Mouse (Mus musculus) midbrain, embryonic 14.5 days (tissue): ENCODE measurements around the gene Elovl4. TPM values are rescaled to one million over a fixed set of nuclear protein-coding genes. Genes with fewer than 3 reads are reported as not detected.

Experiments
- ATAC-seq: fragments of 200-750 bp; cut with Nextera tagmentation; 2 replicates; pipeline ENCODE4 v1.8.0; 2017; ENCODE audit warnings: moderate number of reproducible peaks, moderate library complexity; ENCODE audit not compliant: low FRiP score, low TSS enrichment
- DNase-seq: peaks from one replicate; pipeline ENCODE4 v3.0.0-alpha.2; 2015
- H3K27ac ChIP-seq: fragments of 300-500 bp; sonication (generic); replicated peaks from 2 replicates; pipeline ENCODE4 v1.5.1; 2014; ENCODE audit warnings: mild to moderate bottlenecking, low read depth, low read length, moderate library complexity
- H3K27me3 ChIP-seq: fragments of 300-500 bp; sonication (generic); 2 replicates; pipeline ENCODE4 v1.6.1; 2014; ENCODE audit warnings: low read length, control low read depth, mixed read lengths; ENCODE audit not compliant: control insufficient read depth, insufficient read depth
- H3K36me3 ChIP-seq: fragments of 300-500 bp; sonication (generic); 2 replicates; pipeline ENCODE4 v1.6.1; 2014; ENCODE audit warnings: low read length, control low read depth; ENCODE audit not compliant: control insufficient read depth, insufficient read depth
- H3K4me1 ChIP-seq: fragments of 300-500 bp; sonication (generic); 2 replicates; pipeline ENCODE4 v1.6.1; 2014; ENCODE audit warnings: mild to moderate bottlenecking, antibody characterized with exemption, low read length, control low read depth; ENCODE audit not compliant: control insufficient read depth, insufficient read depth
- H3K4me2 ChIP-seq: fragments of 300-500 bp; sonication (generic); 2 replicates; pipeline ENCODE4 v1.6.1; 2014; ENCODE audit warnings: mild to moderate bottlenecking, low read length, moderate library complexity
- H3K4me3 ChIP-seq: fragments of 300-500 bp; sonication (generic); replicated peaks from 2 replicates; pipeline ENCODE4 v1.5.1; 2014; ENCODE audit warnings: low read depth, low read length
- H3K9ac ChIP-seq: fragments of 300-500 bp; sonication (generic); replicated peaks from 2 replicates; pipeline ENCODE4 v1.6.1; 2014; ENCODE audit warnings: mild to moderate bottlenecking, low read length, moderate library complexity
- H3K9me3 ChIP-seq: fragments of 300-500 bp; sonication (generic); 2 replicates; pipeline ENCODE4 v1.6.1; 2016; ENCODE audit warnings: low read length, control low read depth, mixed read lengths; ENCODE audit not compliant: control insufficient read depth
- WGBS: fragments of 180-500 bp; shearing (Covaris S2); extraction: QIAGEN DNeasy Blood & Tissue Kit; methylation state at CpG from one replicate; pipeline ENCODE4 v1.1.7; 2014; 5-methylcytosine and 5-hydroxymethylcytosine counted together
- polyA plus RNA-seq: library from polyadenylated mRNA; unstranded; fragments of >200 nt; fragmentation: Nextera tagmentation; extraction: Ambion mirVana; gene quantifications from 2 replicates; pipeline ENCODE4 v1.2.1, GENCODE M21; 2014

The Elovl4 gene
- polyA plus RNA-seq, 1 experiment from 2014 or later, result 93.5 TPM

DNA sequence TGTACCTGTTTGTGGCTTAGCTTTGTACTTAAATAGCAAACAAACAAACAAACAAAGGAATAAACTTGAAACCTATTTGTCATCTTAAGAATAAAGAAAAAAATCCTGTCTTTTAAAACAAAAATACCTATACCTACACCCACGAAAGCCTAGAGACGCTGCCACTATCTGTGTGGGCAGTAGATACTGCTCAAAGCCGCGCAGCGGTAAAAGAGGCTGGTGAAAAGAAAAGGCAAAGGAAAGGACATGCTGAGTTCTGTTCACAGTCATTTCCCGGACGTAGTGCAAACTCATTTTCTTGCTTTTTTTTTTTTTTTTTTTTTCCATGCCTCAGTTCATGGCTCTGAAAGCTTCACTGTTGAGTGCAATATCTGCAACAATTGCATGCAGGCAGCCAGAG is 13.1 kb upstream of the Elovl4 start:
- 68% methylated on average over 7 of the region's 7 CpGs for WGBS
- H3K4me3 ChIP-seq, result no peak overlapping the region
- no peaks in the 10 kb centered on the region for H3K4me1 ChIP-seq
- H3K36me3 ChIP-seq, result no peaks in the 10 kb centered on the region
- no peak overlapping the region for H3K9ac ChIP-seq
- no peaks in the 10 kb centered on the region for H3K9me3 ChIP-seq
- ATAC-seq (no peak), DNase-seq (no peak)
- no peak overlapping the region for H3K27ac ChIP-seq
- H3K27me3 ChIP-seq, result no peaks in the 10 kb centered on the region
- H3K4me2 ChIP-seq, result no peak overlapping the region

DNA sequence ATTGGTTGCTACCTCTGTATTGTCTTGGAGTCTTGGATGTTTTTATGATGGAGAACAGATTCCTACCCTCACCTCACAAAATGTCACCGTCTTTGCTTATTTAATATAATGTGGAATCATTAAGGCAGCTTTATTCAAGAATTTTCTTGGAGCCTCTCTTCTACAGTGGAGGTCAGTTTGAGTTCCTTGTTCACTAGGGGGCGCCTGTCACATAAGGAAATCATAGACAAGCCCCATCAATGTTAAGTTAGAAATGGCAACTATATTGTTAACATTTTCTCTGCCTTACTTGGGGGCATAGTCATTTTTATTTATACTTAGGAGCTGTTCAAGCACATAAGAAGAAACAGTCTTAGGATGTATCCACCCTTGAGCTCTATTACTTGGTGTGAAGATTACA is 1.5 kb upstream of the Elovl4 start:
- Histone ChIP-seq H3K27ac (no peak overlapping the region), H3K9ac (no peak overlapping the region), H3K4me1 (peaks cover 24% of the 10 kb centered on the region), H3K4me2 (no peak overlapping the region), H3K4me3 (no peak overlapping the region), H3K36me3 (no peaks in the 10 kb centered on the region), H3K9me3 (no peaks in the 10 kb centered on the region), H3K27me3 (no peaks in the 10 kb centered on the region)
- DNase-seq (peak; percentile 84), ATAC-seq (no peak)
- WGBS, result 6% methylated on average over 2 of the region's 2 CpGs

DNA sequence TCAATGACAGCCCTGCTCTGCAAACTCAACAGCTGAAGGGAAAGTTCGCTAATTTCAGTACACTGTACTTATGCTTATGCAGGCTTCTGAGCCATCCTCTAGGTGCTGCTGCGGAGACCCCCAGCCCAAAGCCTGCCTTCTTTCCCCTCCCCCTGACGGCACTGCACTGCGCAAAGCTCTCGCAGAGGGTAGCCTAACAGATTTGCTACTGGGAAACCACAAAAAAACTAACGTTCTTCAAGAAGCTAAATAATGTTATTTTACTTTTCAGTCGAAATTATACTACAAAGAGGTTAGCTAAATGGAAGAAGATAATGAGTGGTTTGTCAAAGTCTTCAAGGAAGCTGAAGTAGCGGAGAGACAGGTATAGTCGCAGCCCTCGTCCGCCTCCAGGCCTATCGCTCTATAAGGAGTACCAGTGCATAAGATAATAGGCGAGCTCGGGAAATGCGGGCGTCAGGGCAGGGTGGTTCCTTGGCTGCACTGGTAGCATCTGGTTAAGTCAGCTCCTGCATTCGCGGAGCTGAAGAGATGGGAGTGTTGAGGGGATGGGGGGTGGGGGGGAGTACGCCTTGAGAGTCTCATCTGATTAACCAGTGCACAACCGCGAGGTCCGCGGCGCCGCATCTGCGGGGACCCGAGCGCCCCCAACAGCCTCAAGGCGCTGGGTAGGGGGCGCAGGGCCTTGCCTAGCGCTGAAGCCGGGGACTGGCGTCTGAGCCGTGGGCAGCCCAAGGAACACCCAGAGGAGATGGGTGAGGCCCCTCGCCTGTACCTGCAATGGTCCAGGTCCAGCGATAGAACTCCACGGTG is 707 bp downstream of the Elovl4 start:
- peak; percentile 87 for DNase-seq
- peaks cover 28% of the 10 kb centered on the region for H3K4me1 ChIP-seq
- no peaks in the 10 kb centered on the region for H3K27me3 ChIP-seq
- H3K27ac ChIP-seq, result peak overlapping the region; percentile 97
- peak overlapping the region; percentile 89 for H3K9ac ChIP-seq
- H3K4me3 ChIP-seq, result peak overlapping the region; percentile 90
- H3K9me3 ChIP-seq, result no peaks in the 10 kb centered on the region
- WGBS, result 1% methylated on average over 37 of the region's 37 CpGs
- peak; percentile 83 for ATAC-seq
- peak overlapping the region; percentile 66 for H3K4me2 ChIP-seq
- no peaks in the 10 kb centered on the region for H3K36me3 ChIP-seq

DNA sequence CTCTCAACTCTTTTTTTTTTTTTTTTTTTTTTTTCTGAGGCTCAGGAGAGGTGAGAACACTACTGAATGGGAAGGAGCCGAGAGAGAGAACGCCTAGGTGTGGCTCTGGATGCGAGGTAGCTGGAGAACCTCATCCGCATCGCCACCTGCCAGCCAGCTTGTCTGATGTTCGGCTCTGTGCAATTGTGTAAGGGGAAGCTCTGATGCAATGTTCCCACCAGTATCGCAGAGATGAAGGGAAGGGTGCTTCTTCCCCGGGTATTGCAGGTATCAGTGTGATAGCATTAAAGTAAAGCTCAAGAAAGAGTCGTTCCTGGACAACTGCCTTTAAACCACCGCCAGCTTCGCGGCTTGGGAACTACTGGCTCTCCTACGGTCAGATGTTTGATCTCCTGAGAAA is 1.7 kb downstream of the Elovl4 start:
- no peaks in the 10 kb centered on the region for H3K36me3 ChIP-seq
- 59% methylated on average over 13 of the region's 13 CpGs for WGBS
- H3K9ac ChIP-seq, result peak overlapping the region; percentile 89; the same call in 1 of the 2 replicates
- H3K9me3 ChIP-seq, result no peaks in the 10 kb centered on the region
- H3K4me3 ChIP-seq, result peak overlapping the region; percentile 90
- ATAC-seq, result no peak
- H3K4me2 ChIP-seq, result peak overlapping the region; percentile 66
- H3K27ac ChIP-seq, result no peak overlapping the region
- no peaks in the 10 kb centered on the region for H3K27me3 ChIP-seq
- H3K4me1 ChIP-seq, result peaks cover 28% of the 10 kb centered on the region
- peak; percentile 19 for DNase-seq

DNA sequence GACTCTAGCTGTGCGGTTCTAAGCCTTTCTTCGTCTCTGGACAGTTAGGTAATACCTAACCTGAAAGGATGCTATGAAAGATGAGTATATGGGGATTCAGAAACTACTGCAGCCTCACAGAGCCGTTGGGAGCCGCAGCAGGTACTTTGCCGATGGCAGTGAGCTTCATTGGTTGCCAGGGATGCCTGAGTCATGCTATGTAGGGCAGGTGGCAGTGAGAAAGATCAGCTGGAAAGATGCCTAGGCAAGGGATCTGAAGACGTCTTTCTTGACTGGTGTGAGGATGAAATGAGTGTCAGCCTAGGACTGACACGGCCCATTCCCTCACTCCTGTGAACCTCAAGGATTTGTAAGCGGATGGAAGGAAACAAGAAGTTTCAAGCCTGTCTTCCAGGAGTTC is 8.2 kb downstream of the Elovl4 start:
- Histone ChIP-seq H3K4me3 (no peak overlapping the region), H3K9me3 (no peaks in the 10 kb centered on the region), H3K36me3 (no peaks in the 10 kb centered on the region), H3K4me2 (no peak overlapping the region), H3K27ac (no peak overlapping the region), H3K9ac (no peak overlapping the region), H3K27me3 (no peaks in the 10 kb centered on the region), H3K4me1 (0 out of 2 replicates have a peak, but pooled peaks cover 5% of the 10 kb centered on the region)
- no peak for DNase-seq
- no peak for ATAC-seq
- 85% methylated on average over 8 of the region's 8 CpGs for WGBS

DNA sequence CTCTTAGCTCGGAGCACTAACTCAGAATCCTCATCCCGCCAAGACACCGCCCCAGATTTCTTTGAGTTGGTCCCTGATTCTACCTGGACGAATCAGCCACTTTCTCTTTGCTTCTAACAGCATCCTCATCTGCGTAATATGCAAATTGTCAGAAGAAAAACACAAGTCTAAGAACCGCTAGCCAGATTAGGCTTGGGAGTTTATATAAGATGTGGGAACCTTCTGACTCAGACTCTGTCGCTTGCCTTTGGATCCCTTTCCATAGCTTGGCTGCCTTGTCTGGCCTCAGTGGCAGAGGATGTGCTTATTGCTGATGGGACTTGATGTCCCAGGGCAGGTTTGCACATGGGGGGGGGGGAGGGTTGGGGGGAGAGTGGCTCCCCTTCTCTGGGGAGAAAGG is 9.2 kb downstream of the Elovl4 start:
- no peaks in the 10 kb centered on the region for H3K36me3 ChIP-seq
- H3K4me1 ChIP-seq, result no peaks in the 10 kb centered on the region
- ATAC-seq (no peak), DNase-seq (no peak)
- no peak overlapping the region for H3K27ac ChIP-seq
- 88% methylated on average over 7 of the region's 7 CpGs for WGBS
- H3K4me2 ChIP-seq, result no peak overlapping the region
- H3K9me3 ChIP-seq, result no peaks in the 10 kb centered on the region
- H3K4me3 ChIP-seq, result no peak overlapping the region
- H3K27me3 ChIP-seq, result no peaks in the 10 kb centered on the region
- no peak overlapping the region for H3K9ac ChIP-seq

DNA sequence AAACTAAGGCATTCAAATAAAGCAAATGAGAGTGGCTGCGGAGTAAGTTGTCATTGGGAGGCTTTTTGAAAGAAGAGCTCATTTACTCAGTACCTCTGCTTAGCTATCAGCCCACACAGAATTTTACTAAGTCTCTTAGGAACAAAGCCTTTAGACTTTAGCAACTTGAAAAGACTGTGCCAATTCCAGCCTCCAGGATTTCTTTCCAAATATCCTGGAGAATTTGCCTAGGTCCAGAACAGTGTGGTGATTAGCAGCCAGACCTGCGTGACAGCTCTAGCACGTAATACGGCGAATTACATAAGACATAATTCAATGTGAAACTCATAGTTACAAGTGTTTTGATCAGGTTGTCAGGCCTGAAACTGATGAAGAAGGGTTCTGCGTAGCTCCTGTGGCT is 16.8 kb downstream of the Elovl4 start:
- Histone ChIP-seq H3K9ac (no peak overlapping the region), H3K9me3 (no peaks in the 10 kb centered on the region), H3K4me2 (no peak overlapping the region), H3K36me3 (peaks cover 28% of the 10 kb centered on the region), H3K27ac (no peak overlapping the region), H3K4me1 (no peaks in the 10 kb centered on the region), H3K4me3 (no peak overlapping the region), H3K27me3 (no peaks in the 10 kb centered on the region)
- DNase-seq, result no peak
- ATAC-seq, result no peak
- 97% methylated on average over 6 of the region's 6 CpGs for WGBS

DNA sequence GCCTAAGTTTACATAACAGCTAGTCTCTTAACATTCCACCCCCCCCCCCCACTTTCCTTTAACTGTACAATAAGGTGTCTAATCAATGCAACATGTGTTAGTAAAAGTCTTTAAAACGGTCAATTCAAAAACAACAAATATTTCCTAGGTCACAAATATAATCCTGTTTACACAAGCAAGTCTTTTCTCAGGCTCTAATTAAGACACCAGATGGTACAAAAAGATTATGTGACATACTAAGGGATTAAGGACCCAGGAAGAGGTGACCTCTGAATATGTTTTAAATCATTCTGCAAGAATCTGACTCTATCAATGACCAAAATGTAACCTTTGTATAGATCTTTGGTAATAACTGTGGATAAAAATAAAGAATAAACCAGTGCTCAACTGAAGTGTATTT is 20.6 kb downstream of the Elovl4 start:
- WGBS, result 74% methylated on average over 1 of the region's 1 CpGs
- H3K9ac ChIP-seq, result no peak overlapping the region
- no peaks in the 10 kb centered on the region for H3K4me1 ChIP-seq
- H3K36me3 ChIP-seq, result peaks cover 52% of the 10 kb centered on the region
- DNase-seq, result no peak
- no peak overlapping the region for H3K27ac ChIP-seq
- no peak for ATAC-seq
- no peaks in the 10 kb centered on the region for H3K9me3 ChIP-seq
- H3K4me3 ChIP-seq, result no peak overlapping the region
- H3K27me3 ChIP-seq, result no peaks in the 10 kb centered on the region
- H3K4me2 ChIP-seq, result no peak overlapping the region

DNA sequence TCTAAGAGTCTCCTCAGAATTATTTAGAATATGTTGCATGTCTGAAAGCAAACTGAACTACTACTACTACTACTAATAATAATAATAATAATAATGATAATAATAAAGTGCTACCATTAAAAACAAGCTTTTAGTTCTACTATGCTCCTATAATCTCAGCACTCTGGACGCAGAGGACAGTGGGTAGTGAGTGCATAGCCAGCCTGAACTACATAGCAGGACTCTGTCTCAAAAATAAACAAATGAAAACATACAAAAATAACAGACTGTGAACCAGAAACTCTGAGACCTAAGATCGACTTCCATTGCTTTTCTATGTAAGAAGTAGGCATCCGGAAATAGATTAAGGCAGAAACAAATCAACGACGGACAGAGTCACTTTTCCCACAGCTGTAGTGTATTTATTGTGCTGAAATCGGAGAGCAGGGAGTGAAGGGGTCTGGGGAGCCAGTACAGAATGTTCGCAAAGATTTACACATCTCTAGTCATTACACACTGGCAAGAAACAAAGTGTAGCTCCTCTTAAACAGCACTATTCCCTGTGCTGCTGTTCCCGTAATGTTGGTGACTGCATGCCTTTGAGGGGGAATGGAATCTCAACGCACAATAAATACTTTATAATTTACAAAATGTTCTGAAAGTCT is 27.6 kb downstream of the Elovl4 start:
- ATAC-seq, result no peak
- WGBS, result 92% methylated on average over 9 of the region's 9 CpGs

More for the DNA sequence above, 27.6 kb downstream of the Elovl4 start:
- Histone ChIP-seq H3K27me3 (no peaks in the 10 kb centered on the region), H3K4me3 (no peak overlapping the region), H3K27ac (no peak overlapping the region), H3K9me3 (no peaks in the 10 kb centered on the region), H3K9ac (no peak overlapping the region), H3K4me2 (no peak overlapping the region), H3K36me3 (peaks cover 36% of the 10 kb centered on the region), H3K4me1 (no peaks in the 10 kb centered on the region)
- DNase-seq, result no peak
